Mouse (Mus musculus): ENCODE results near the gene Coq8a.

GRCm38 (mm10) chr1:180162986-180163385 lies 36.4 kb downstream of the Coq8a start:
- TF ChIP-seq CTCF (IDR thresholded peaks at IDR 0.05; ENCODE audit: borderline replicate concordance, insufficient read depth, low read depth, low read length), result no peak
- no peak for TF ChIP-seq POLR2A (IDR thresholded peaks at IDR 0.05; ENCODE audit: borderline replicate concordance, insufficient read depth, low read length)
